Mouse (Mus musculus) forebrain, embryonic 14.5 days (tissue): ENCODE measurements around the gene Sqstm1. TPM values are rescaled to one million over a fixed set of nuclear protein-coding genes. Genes with fewer than 3 reads are reported as not detected.
A peak's percentile ranks its signal among the peaks of the same experiment; 100 is the strongest.
"Not testable (repeated sequence)": the region's sequence is repeated elsewhere in the genome, so short reads cannot be mapped to it uniquely, and the experiment has no call there.

Experiments used
- ATAC-seq: fragments of 200-750 bp; cut with Nextera tagmentation; 2 replicates; pipeline ENCODE4 v1.8.0; 2017; ENCODE audit warnings: mild to moderate bottlenecking, moderate library complexity
- DNase-seq: peaks from one replicate; pipeline ENCODE4 v3.0.0-alpha.2; 2015; ENCODE audit warnings: low spot score
- H3K27ac ChIP-seq: fragments of 300-500 bp; sonication (generic); 2 replicates; pipeline ENCODE4 v1.5.1; 2014; ENCODE audit warnings: low read depth, mild to moderate bottlenecking, control low read depth, low read length, moderate library complexity
- H3K27me3 ChIP-seq: fragments of 300-500 bp; sonication (generic); replicated peaks from 2 replicates; pipeline ENCODE4 v1.6.1; 2014; ENCODE audit warnings: low read length, control low read depth, mixed read lengths; ENCODE audit not compliant: control insufficient read depth, insufficient read depth
- H3K36me3 ChIP-seq: fragments of 300-500 bp; sonication (generic); 2 replicates; pipeline ENCODE4 v1.6.1; 2014; ENCODE audit warnings: low read length, control low read depth; ENCODE audit not compliant: control insufficient read depth, insufficient read depth
- H3K4me1 ChIP-seq: fragments of 300-500 bp; sonication (generic); 2 replicates; pipeline ENCODE4 v1.6.1; 2014; ENCODE audit warnings: antibody characterized with exemption, low read length, control low read depth; ENCODE audit not compliant: control insufficient read depth, insufficient read depth
- H3K4me2 ChIP-seq: fragments of 300-500 bp; sonication (generic); 2 replicates; pipeline ENCODE4 v1.6.1; 2014; ENCODE audit warnings: mild to moderate bottlenecking, control low read depth, low read length
- H3K4me3 ChIP-seq: fragments of 300-500 bp; sonication (generic); 2 replicates; pipeline ENCODE4 v1.5.1; 2014; ENCODE audit warnings: low read depth, low read length, control low read depth
- H3K9ac ChIP-seq: fragments of 300-500 bp; sonication (generic); 2 replicates; pipeline ENCODE4 v1.6.1; 2014; ENCODE audit warnings: mild to moderate bottlenecking, low read length, control low read depth, moderate library complexity
- H3K9me3 ChIP-seq: fragments of 300-500 bp; sonication (generic); replicated peaks from 2 replicates; pipeline ENCODE4 v1.6.1; 2016; ENCODE audit warnings: low read length, control low read depth, mixed read lengths; ENCODE audit not compliant: control insufficient read depth
- WGBS: fragments of 180-500 bp; shearing (Covaris S2); extraction: QIAGEN DNeasy Blood & Tissue Kit; methylation state at CpG from one replicate; pipeline ENCODE4 v1.1.7; 2014; 5-methylcytosine and 5-hydroxymethylcytosine counted together
- polyA plus RNA-seq: library from polyadenylated mRNA; unstranded; fragments of >200 nt; fragmentation: Nextera tagmentation; extraction: Ambion mirVana; gene quantifications from 2 replicates; pipeline ENCODE4 v1.2.1, GENCODE M21; 2014

Sqstm1 gene
- polyA plus RNA-seq, 1 experiment from 2014 or later: 263 TPM

GRCm38 (mm10) chr11:50178532-50179488 is 31.8 kb downstream of the Sqstm1 start:
- no peak overlapping the region for H3K4me3 ChIP-seq
- H3K9me3 ChIP-seq: no peaks in the 10 kb centered on the region
- H3K4me2 ChIP-seq: no peak overlapping the region
- DNase-seq (no peak), ATAC-seq (no peak)
- H3K27ac ChIP-seq: no peak overlapping the region
- no peak overlapping the region for H3K9ac ChIP-seq
- peaks cover 41% of the 10 kb centered on the region for H3K36me3 ChIP-seq
- WGBS: 83% methylated on average over 5 of the region's 5 CpGs
- H3K27me3 ChIP-seq: no peaks in the 10 kb centered on the region
- H3K4me1 ChIP-seq: peaks cover 6% of the 10 kb centered on the region; the same call in 1 of the 2 replicates

DNA sequence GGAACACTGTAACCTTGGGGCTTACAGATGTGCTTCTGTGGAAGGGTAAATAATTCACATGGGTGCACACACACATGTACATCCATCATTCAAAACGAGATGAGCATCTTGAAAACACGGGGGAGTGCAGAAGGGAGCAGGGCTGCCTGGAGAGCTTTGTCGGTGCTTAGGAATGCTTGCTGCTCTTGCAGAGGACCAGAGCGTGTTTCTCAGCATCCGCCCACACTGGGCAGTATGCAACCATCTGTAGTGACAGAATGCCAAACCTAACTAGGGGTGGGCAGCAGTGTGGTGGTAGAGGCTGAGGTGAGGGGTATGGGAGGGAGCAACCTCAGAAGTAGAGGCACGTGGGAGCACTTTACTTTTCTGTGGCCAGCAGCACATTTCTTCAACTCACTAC is 33.5 kb downstream of the Sqstm1 start:
- no peak for ATAC-seq
- H3K4me2 ChIP-seq: no peak overlapping the region
- no peaks in the 10 kb centered on the region for H3K27me3 ChIP-seq
- no peak overlapping the region for H3K4me3 ChIP-seq
- H3K36me3 ChIP-seq: peaks cover 31% of the 10 kb centered on the region
- H3K9me3 ChIP-seq: no peaks in the 10 kb centered on the region
- no peak overlapping the region for H3K27ac ChIP-seq
- H3K4me1 ChIP-seq: peaks cover 6% of the 10 kb centered on the region; the same call in 1 of the 2 replicates
- no peak overlapping the region for H3K9ac ChIP-seq
- DNase-seq: no peak
- 80% methylated on average over 6 of the region's 6 CpGs for WGBS

DNA sequence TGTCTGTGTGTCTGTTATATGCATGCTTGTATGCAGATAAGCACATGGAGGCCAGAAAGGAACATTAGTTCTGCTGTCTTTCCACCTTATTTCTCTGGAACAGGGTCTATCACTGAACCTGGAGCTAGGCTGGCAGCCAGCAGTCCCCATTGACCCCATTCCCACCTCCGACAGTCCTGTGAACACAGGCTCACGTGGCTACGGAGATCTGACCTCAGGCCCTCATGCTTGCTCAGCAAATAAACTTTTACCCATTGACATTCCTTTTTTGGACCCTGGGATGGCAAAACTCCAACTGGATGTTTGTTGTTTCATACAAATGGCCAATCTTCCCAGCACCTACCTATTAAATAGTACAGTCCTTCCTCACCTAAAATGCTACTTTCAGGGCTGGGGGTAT is 34.3 kb downstream of the Sqstm1 start:
- no peaks in the 10 kb centered on the region for H3K9me3 ChIP-seq
- peaks cover 34% of the 10 kb centered on the region for H3K36me3 ChIP-seq
- H3K27ac ChIP-seq: no peak overlapping the region
- whole genome bisulfite sequencing: 85% methylated on average over 3 of the region's 3 CpGs
- H3K9ac ChIP-seq: no peak overlapping the region
- ATAC-seq: no peak
- DNase-seq: no peak
- no peaks in the 10 kb centered on the region for H3K27me3 ChIP-seq
- no peak overlapping the region for H3K4me2 ChIP-seq
- H3K4me3 ChIP-seq: no peak overlapping the region
- H3K4me1 ChIP-seq: peaks cover 6% of the 10 kb centered on the region; the same call in 1 of the 2 replicates

- Histone ChIP-seq H3K9ac (peak overlapping the region; percentile 73), H3K4me2 (peak overlapping the region; percentile 81), H3K36me3 (peaks cover 43% of the 10 kb centered on the region), H3K4me1 (peaks cover 6% of the 10 kb centered on the region; the same call in 1 of the 2 replicates), H3K27me3 (no peaks in the 10 kb centered on the region), H3K4me3 (peak overlapping the region; percentile 66), H3K27ac (peak overlapping the region; percentile 80), H3K9me3 (no peaks in the 10 kb centered on the region)
- ATAC-seq (peak; percentile 99), DNase-seq (peak; percentile 99)
- under 1% methylated on average over 26 of the region's 27 CpGs for WGBS
Observed at GRCm38 (mm10) chr11:50174730-50175187, 35.9 kb downstream of the Sqstm1 start.

DNA sequence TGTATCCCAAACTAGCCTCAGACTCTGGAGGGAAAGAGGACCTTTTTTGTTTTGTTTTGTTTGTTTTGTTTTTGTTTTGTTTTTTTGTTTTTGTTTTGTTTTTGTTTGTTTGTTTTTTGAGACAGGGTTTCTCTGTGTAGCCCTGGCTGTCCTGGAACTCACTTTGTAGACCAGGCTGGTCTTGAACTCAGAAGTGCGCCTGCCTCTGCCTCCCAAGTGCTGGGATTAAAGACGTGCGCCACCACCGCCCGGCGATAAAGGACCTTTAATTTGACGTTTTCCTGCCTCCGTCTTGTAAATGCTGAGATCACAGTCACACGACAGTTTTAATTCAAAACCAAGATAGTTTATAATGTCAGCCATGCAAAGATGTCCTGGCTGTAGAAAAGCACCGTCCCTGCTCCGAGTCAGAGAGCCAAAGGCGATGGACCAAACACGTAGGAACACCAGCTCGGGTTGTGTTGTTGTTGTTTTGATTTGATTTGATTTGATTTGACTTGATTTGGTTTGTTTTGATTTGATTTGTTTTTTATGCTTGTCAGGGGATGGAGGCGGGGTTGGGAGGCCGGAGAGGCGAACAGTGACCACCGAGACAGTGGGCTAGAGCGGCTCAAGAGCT is 36.4 kb downstream of the Sqstm1 start, which contains the start of gene Mrnip:
Gene Mrnip, plus strand, starts transcription at position 334 of the 619 bp plus-strand sequence.
- not testable (repeated sequence) for H3K9me3 ChIP-seq, DNase-seq, H3K27me3 ChIP-seq, H3K4me1 ChIP-seq
- peaks cover 48% of the 10 kb centered on the region for H3K36me3 ChIP-seq
- peak within 1 kb of the TSS; percentile 66 for H3K4me3 ChIP-seq
- H3K9ac ChIP-seq: peak within 1 kb of the TSS; percentile 73
- WGBS: 6% methylated on average over 19 of the region's 19 CpGs
- H3K27ac ChIP-seq: peak within 1 kb of the TSS; percentile 80
- H3K4me2 ChIP-seq: peak within 1 kb of the TSS; percentile 81
- peak; percentile 56 for ATAC-seq

DNA sequence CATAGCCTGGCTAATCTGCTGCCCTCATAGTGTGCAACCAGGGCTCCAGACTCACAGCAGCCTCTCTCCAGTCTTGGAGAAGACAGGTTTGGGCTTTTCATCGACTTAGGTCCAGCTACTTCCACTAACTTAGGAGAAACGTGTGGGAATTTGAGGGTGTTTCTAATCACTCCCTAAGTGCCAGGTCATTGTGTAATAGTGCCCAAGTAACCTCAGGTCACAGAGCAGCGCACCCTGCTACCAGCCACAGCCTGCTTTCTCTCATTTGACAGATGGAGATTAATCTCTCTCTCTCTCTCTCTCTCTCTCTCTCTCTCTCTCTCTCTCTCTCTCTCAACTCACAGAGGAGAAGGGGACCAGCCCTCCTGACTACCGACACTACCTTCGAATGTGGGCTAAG is 42.3 kb downstream of the Sqstm1 start:
- DNase-seq (no peak), ATAC-seq (no peak)
- Histone ChIP-seq H3K4me1 (no peaks in the 10 kb centered on the region), H3K27ac (no peak overlapping the region), H3K27me3 (no peaks in the 10 kb centered on the region), H3K9me3 (no peaks in the 10 kb centered on the region), H3K9ac (no peak overlapping the region), H3K36me3 (peaks cover 66% of the 10 kb centered on the region), H3K4me2 (no peak overlapping the region), H3K4me3 (no peak overlapping the region)
- 89% methylated on average over 5 of the region's 5 CpGs for WGBS

DNA sequence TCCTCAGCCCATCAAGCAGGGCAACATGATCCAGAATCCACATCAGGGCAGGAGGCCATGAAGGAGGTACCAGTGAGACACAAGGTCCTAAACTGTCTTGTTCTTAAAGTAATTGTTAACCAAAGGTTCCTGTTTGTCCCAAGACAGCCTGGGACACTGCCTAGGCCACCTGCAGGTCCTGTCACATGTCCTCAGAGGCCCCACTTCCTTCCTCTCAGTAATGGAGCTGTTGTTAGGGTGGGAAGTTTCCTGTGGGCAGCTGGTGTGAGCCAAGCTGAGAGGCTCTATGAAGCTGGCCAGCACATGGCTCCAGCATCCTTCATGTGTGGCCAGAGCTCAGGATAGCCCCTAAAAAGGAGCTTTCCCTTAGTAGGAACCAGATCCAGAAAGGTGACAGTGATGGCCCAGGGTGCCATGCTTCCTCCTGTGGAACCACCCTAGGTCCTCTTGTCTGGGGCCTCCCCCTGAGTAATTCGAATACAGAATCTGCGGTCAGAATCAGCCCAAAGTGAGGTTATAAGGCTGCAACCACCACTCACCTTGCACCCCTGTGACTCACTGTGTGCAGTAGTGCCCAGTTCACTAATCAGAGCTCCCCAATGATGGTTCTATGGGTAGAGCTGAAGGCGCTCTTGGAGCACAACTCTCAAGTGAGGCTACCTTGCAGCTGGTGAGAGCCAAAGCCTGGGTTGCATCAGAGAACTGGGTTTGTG is 48.1 kb downstream of the Sqstm1 start:
- no peak for ATAC-seq
- H3K4me1 ChIP-seq: no peaks in the 10 kb centered on the region
- no peak overlapping the region for H3K4me2 ChIP-seq
- no peak overlapping the region for H3K9ac ChIP-seq
- no peaks in the 10 kb centered on the region for H3K27me3 ChIP-seq
- H3K9me3 ChIP-seq: no peaks in the 10 kb centered on the region
- no peak overlapping the region for H3K4me3 ChIP-seq
- WGBS: 93% methylated on average over 3 of the region's 3 CpGs
- H3K36me3 ChIP-seq: peaks cover 83% of the 10 kb centered on the region
- no peak overlapping the region for H3K27ac ChIP-seq
- no peak for DNase-seq

DNA sequence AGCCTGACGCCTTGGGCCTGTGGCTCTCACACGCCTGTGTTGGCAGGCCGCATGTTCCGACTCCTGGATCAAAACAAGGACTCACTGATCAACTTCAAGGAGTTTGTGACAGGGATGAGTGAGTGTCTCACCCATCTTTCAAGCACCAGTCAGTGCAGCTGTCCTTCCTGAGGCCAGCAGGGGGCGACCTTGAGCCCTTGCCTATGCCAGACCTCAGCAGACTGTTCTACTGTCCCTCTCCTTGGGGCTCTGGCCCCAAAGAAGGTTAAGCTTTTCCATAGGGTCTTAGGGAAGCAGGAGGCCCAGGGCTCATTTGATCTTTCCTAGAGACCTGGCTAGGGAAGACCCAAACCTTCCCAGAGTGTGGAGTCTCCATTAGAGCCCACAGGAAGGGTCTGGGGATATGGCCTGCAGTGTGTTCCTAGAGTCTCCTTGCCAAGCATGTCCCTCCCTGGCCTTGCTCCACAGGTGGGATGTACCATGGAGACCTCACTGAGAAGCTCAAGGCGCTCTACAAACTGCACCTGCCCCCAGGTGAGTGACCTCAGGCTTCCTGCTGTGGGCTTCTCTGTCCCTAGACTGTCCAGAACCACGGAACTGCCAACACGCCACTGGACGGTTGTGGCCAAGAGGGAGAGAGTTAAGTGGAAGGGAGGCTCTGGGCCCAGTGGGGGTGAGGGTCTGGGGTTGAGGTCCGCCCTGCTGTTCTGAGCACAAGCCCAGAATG is 48.9 kb downstream of the Sqstm1 start:
- Histone ChIP-seq H3K4me3 (no peak overlapping the region), H3K4me2 (no peak overlapping the region), H3K4me1 (no peaks in the 10 kb centered on the region), H3K36me3 (peaks cover 90% of the 10 kb centered on the region), H3K27me3 (no peaks in the 10 kb centered on the region), H3K9ac (no peak overlapping the region), H3K9me3 (no peaks in the 10 kb centered on the region), H3K27ac (no peak overlapping the region)
- peak; percentile 40; the same call in 1 of the 2 replicates for ATAC-seq
- DNase-seq: peak; percentile 67
- 67% methylated on average over 10 of the region's 10 CpGs for WGBS
